In genomic region chr5:122392227-122393004, GRCm38 (mm10) we compare ENCODE assay signal across 8 mouse cellular contexts. TPM values are rescaled to one million over a fixed set of nuclear protein-coding genes. Genes with fewer than 3 reads are reported as not detected.
DNase-seq lines count a peak whose midpoint lies in the region; ATAC-seq and TF ChIP-seq lines count a peak whose summit lies in the region.

No protein-coding gene starts in this region.

- peak; percentile 44 for DNase-seq in cerebellum, adult 9-10 months
- no peak for DNase-seq in cerebellum, adult 8-10 months
- DNase-seq in heart, postnatal 4 days: peak; percentile 36
- no peak for DNase-seq in urinary bladder, postnatal 10 days (ENCODE audit: low spot score)

- ATAC-seq in liver, embryonic 12.5 days: peak; percentile 54
- peak; percentile 22; the same call in 1 of the 2 replicates for ATAC-seq in neural tube, embryonic 14.5 days (ENCODE audit: low read depth)

- peak overlapping the region; percentile 66 for H3K4me3 ChIP-seq in C2C12 (ENCODE audit: insufficient read depth, poor library complexity, severe bottlenecking)
- H3K4me3 ChIP-seq in cortical plate, adult 2 months (ENCODE audit: insufficient read depth, low read length): peak overlapping the region; percentile 89
- peak overlapping the region; percentile 86 for H3K4me3 ChIP-seq in liver, embryonic 12.5 days
- peak overlapping the region; percentile 58 for H3K4me3 ChIP-seq in neural tube, embryonic 14.5 days (ENCODE audit: low read depth, low read length)

- WGBS in liver, embryonic 12.5 days (ENCODE audit: insufficient replicate concordance): 3% methylated on average over 19 of the region's 19 CpGs
- WGBS in neural tube, embryonic 14.5 days: 17% methylated on average over 19 of the region's 19 CpGs

- peaks cover 32% of the 10 kb centered on the region for H3K79me2 ChIP-seq in C2C12 (ENCODE audit: control insufficient read depth, insufficient read depth)

- 0 out of 2 replicates have a peak overlapping the region, but pooled peaks have one; percentile 2 for H3K27ac ChIP-seq in cortical plate, adult 2 months (ENCODE audit: insufficient read depth, low read length)
- peak overlapping the region; percentile 74 for H3K27ac ChIP-seq in liver, embryonic 12.5 days
- H3K27ac ChIP-seq in neural tube, embryonic 14.5 days (ENCODE audit: low read depth, low read length): peak overlapping the region; percentile 16; the same call in 1 of the 2 replicates

- H3K4me2 ChIP-seq in liver, embryonic 12.5 days: peak overlapping the region; percentile 93
- peak overlapping the region; percentile 82 for H3K4me2 ChIP-seq in neural tube, embryonic 14.5 days (ENCODE audit: low read depth, low read length)

- H3K27me3 ChIP-seq in C2C12 (ENCODE audit: control insufficient read depth, insufficient read depth, insufficient read length): no peaks in the 10 kb centered on the region
- H3K27me3 ChIP-seq in liver, embryonic 12.5 days (replicated peaks): no peaks in the 10 kb centered on the region
- no peaks in the 10 kb centered on the region for H3K27me3 ChIP-seq in neural tube, embryonic 14.5 days (ENCODE audit: control insufficient read depth, insufficient read depth, low read length)

- peaks cover 4% of the 10 kb centered on the region; the same call in 1 of the 2 replicates for H3K4me1 ChIP-seq in cortical plate, adult 2 months (ENCODE audit: control insufficient read depth, insufficient read depth, low read length)
- peaks cover 28% of the 10 kb centered on the region for H3K4me1 ChIP-seq in liver, embryonic 12.5 days
- peaks cover 8% of the 10 kb centered on the region for H3K4me1 ChIP-seq in neural tube, embryonic 14.5 days (ENCODE audit: control insufficient read depth, insufficient read depth, low read length)

- H3K79me3 ChIP-seq in C2C12 (ENCODE audit: low read depth): peaks cover 15% of the 10 kb centered on the region

- TF ChIP-seq CTCF in C2C12 (IDR thresholded peaks at IDR 0.05; ENCODE audit: control insufficient read depth, insufficient read depth, insufficient read length): no peak
- TF ChIP-seq CTCF in cortical plate, adult 2 months (IDR thresholded peaks at IDR 0.05; ENCODE audit: extremely low read depth, insufficient read depth, low read length): no peak

- TF ChIP-seq POLR2A in cortical plate, adult 2 months (IDR thresholded peaks at IDR 0.05; ENCODE audit: extremely low read depth, insufficient read depth, low read length): no peak

- peak overlapping the region; percentile 88 for H3K9ac ChIP-seq in liver, embryonic 12.5 days
- H3K9ac ChIP-seq in neural tube, embryonic 14.5 days (replicated peaks; ENCODE audit: low read depth, low read length): peak overlapping the region; percentile 72

- H3ac ChIP-seq in C2C12 (ENCODE audit: control insufficient read depth, insufficient read length, low read depth): peak overlapping the region; percentile 55

- H3K9me3 ChIP-seq in liver, embryonic 12.5 days (replicated peaks): no peaks in the 10 kb centered on the region
- H3K9me3 ChIP-seq in neural tube, embryonic 14.5 days (ENCODE audit: control insufficient read depth, low read length): no peaks in the 10 kb centered on the region

- peaks cover 8% of the 10 kb centered on the region for H3K36me3 ChIP-seq in C2C12 (ENCODE audit: control insufficient read depth, insufficient read depth)
- H3K36me3 ChIP-seq in liver, embryonic 12.5 days: peaks cover 24% of the 10 kb centered on the region
- H3K36me3 ChIP-seq in neural tube, embryonic 14.5 days (ENCODE audit: control insufficient read depth, insufficient read depth, low read length): no peaks in the 10 kb centered on the region

TF ChIP-seq in C2C12, 6 proteins besides CTCF, POLR2A, EP300 and RAD21:
- TF ChIP-seq MYOD1 (IDR thresholded peaks at IDR 0.05; ENCODE audit: control insufficient read depth, insufficient read length, low read depth): no peak
- TF ChIP-seq MAX (IDR thresholded peaks at IDR 0.05): no peak
- no peak for TF ChIP-seq CEBPB (IDR thresholded peaks at IDR 0.05; ENCODE audit: low read depth)
- TF ChIP-seq USF1 (IDR thresholded peaks at IDR 0.05; ENCODE audit: low read depth): no peak
- no peak for TF ChIP-seq MYOG (IDR thresholded peaks at IDR 0.05; ENCODE audit: control insufficient read depth, extremely low read depth, insufficient read length)
- no peak for TF ChIP-seq FOSL1 (IDR thresholded peaks at IDR 0.05; ENCODE audit: insufficient read depth, low read length, poor library complexity, severe bottlenecking)
TF ChIP-seq in C2C12: peak in this region for 0.

RNA-seq across cellular contexts. Expression of gene Arpc3, which starts 0.7 kb away (rescaled TPM):
- 185 TPM for polyA plus RNA-seq in C2C12 (2012; fragmentation: generic; extraction: Trizol)
- 294 and 320 TPM in 2 replicates for polyA plus RNA-seq in cortical plate, adult 2 months (2012; rRNA removed)
- total RNA-seq in heart, postnatal 4 days (2021): 100 to 1,000 TPM; 138 to 141 TPM
- 101 and 103 TPM in 2 replicates for polyA plus RNA-seq in liver, embryonic 12.5 days (2016; fragmentation: Nextera tagmentation; extraction: Ambion mirVana)
- 46.6 and 81.6 TPM in 2 replicates for polyA plus RNA-seq in neural tube, embryonic 14.5 days (2014; fragmentation: Nextera tagmentation; extraction: Ambion mirVana)

RNA-seq across cellular contexts. Expression of gene Fam216a, which starts 20.3 kb away (rescaled TPM):
- polyA plus RNA-seq in C2C12 (2012; fragmentation: generic; extraction: Trizol): 49.5 TPM
- polyA plus RNA-seq in cortical plate, adult 2 months (2012; rRNA removed): 96.0 and 98.2 TPM in 2 replicates
- total RNA-seq in heart, postnatal 4 days (2021): 10 to 100 TPM; 21.9 to 24.1 TPM
- polyA plus RNA-seq in liver, embryonic 12.5 days (2016; fragmentation: Nextera tagmentation; extraction: Ambion mirVana): 29.6 and 31.6 TPM in 2 replicates
- polyA plus RNA-seq in neural tube, embryonic 14.5 days (2014; fragmentation: Nextera tagmentation; extraction: Ambion mirVana): 146 and 158 TPM in 2 replicates

RNA-seq across cellular contexts. Expression of gene Gpn3, which starts 20.7 kb away (rescaled TPM):
- polyA plus RNA-seq in C2C12 (2012; fragmentation: generic; extraction: Trizol): 35.9 TPM
- 28.4 and 30.4 TPM in 2 replicates for polyA plus RNA-seq in cortical plate, adult 2 months (2012; rRNA removed)
- total RNA-seq in heart, postnatal 4 days (2021): 10 to 100 TPM; 20.5 to 21.5 TPM
- 80.3 and 85.1 TPM in 2 replicates for polyA plus RNA-seq in liver, embryonic 12.5 days (2016; fragmentation: Nextera tagmentation; extraction: Ambion mirVana)
- polyA plus RNA-seq in neural tube, embryonic 14.5 days (2014; fragmentation: Nextera tagmentation; extraction: Ambion mirVana): 44.7 and 48.2 TPM in 2 replicates

RNA-seq across cellular contexts. Expression of gene Anapc7, which starts 29.1 kb away (rescaled TPM):
- polyA plus RNA-seq in C2C12 (2012; fragmentation: generic; extraction: Trizol): 45.3 TPM
- polyA plus RNA-seq in cortical plate, adult 2 months (2012; rRNA removed): 34.1 and 38.7 TPM in 2 replicates
- total RNA-seq in heart, postnatal 4 days (2021): 10 to 100 TPM; 47.0 to 48.7 TPM
- polyA plus RNA-seq in liver, embryonic 12.5 days (2016; fragmentation: Nextera tagmentation; extraction: Ambion mirVana): 23.3 and 23.9 TPM in 2 replicates
- polyA plus RNA-seq in neural tube, embryonic 14.5 days (2014; fragmentation: Nextera tagmentation; extraction: Ambion mirVana): 30.1 and 33.4 TPM in 2 replicates

RNA-seq across cellular contexts. Expression of gene Vps29, which starts 38.2 kb away (rescaled TPM):
- 148 TPM for polyA plus RNA-seq in C2C12 (2012; fragmentation: generic; extraction: Trizol)
- 183 and 191 TPM in 2 replicates for polyA plus RNA-seq in cortical plate, adult 2 months (2012; rRNA removed)
- 100 to 1,000 TPM; 120 to 132 TPM for total RNA-seq in heart, postnatal 4 days (2021)
- polyA plus RNA-seq in liver, embryonic 12.5 days (2016; fragmentation: Nextera tagmentation; extraction: Ambion mirVana): 133 and 137 TPM in 2 replicates
- polyA plus RNA-seq in neural tube, embryonic 14.5 days (2014; fragmentation: Nextera tagmentation; extraction: Ambion mirVana): 325 and 347 TPM in 2 replicates

Comparison
In these comparisons a context has a peak if more than half of its experiments do, and no peak if none do; other contexts are left out.
1. DNase-seq: peak in cerebellum, adult 9-10 months (single experiment) and heart, postnatal 4 days (single experiment); none in cerebellum, adult 8-10 months (single experiment) and urinary bladder, postnatal 10 days (single experiment).
2. H3K27ac ChIP-seq: peak in every context shown above with its lines; median percentile 74 in liver, embryonic 12.5 days; 16 in neural tube, embryonic 14.5 days; 2 in cortical plate, adult 2 months.
3. Peak in every context shown above with its lines, with median percentiles within 50 percentile points of each other: H3K4me3 ChIP-seq.